Mouse (Mus musculus) Muller cell, postnatal 12 days (primary cell): ENCODE results near the gene Gk.
A peak's percentile ranks its signal among the peaks of the same experiment; 100 is the strongest.

Source experiments
- DNase-seq: peaks from one replicate; pipeline ENCODE4 v3.0.0-alpha.2; 2015; ENCODE audit errors: inconsistent ontology term

The Gk gene

GRCm38 (mm10) chrX:85776544-85777087 lies at the start of gene Gk:
Gk (minus strand) TSS chrX:85776819.
- peak; percentile 98 for DNase-seq

DNA sequence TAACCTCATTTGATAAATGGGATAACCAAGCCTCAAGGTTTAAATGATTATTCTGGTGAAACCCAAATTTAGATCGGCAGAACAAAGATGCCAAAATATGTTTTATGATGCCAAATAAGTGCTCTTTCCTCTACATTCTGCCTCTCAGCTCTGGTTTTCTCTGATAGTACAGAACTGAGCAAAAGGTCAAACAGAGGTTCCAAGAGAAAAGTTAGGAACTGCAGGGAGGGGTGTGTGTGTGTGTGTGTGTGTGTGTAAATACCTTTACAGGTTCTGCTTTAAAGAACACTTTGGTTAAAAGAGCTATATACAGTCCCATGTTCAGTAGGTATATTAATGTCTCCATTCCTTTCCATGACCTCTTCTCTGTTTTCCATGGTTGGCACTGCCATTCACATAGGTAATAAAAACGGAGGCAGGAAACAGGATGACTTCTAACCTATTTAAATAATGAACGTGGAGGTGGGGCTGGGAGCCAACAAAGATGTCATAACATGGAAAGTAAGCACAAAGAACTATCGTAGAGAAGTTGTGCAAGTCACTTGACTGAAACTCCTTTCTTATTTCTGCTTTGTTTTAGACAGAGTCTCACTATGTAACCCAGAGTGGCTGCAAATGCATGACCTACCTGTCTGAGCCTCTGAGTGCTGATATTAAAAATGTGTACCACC lies 28.2 kb upstream of the Gk start:
- no peak for DNase-seq

DNA sequence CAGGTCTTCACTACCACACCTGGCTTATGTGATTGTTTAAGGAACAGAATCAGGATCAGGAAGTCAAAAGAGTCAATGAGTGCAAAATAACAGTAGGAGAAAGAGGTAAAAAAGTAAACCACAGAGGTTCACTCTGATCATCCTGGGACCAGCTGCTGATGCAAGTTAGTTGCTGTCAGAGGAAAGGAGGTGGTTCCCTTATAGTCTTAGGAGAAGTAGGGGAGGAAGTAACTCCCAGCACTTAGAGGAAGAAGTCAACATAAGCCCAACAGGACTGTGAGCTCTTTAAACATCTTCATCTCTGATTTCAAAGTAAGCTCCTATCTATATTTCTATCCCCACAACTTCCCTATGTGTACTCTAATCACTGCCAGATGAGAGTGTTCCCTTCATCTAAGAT lies 26.4 kb upstream of the Gk start:
- no peak for DNase-seq

- DNase-seq: no peak
Observed at GRCm38 (mm10) chrX:85797449-85797848, 20.8 kb upstream of the Gk start.

DNA sequence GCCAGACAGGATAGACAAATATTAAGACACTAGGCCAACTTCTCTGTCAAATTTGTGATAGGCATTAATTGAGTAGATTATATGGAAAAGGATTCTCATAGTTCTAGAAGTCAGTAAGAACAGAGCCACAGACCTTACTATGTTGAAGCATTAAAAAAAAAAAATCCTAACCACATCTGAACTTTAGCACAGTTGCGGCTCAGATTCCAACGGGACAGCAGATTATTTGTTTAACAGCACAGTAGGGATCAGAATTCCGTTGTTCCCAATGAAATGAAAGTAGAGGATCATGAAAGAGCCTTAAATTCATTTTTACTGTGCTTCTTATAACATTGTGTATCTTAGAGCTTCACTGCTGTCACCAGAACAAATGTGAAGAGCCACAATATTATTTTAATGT lies 1.7 kb upstream of the Gk start:
- no peak for DNase-seq

GRCm38 (mm10) chrX:85777141-85777540 lies 522 bp upstream of the Gk start:
- DNase-seq: no peak

- no peak for DNase-seq
Observed at GRCm38 (mm10) chrX:85775879-85776543, 608 bp downstream of the Gk start.

- peak; percentile 9 for DNase-seq
Observed at GRCm38 (mm10) chrX:85771303-85771702, 5.3 kb downstream of the Gk start.

GRCm38 (mm10) chrX:85770747-85771146 lies 5.9 kb downstream of the Gk start:
- DNase-seq: no peak

DNA sequence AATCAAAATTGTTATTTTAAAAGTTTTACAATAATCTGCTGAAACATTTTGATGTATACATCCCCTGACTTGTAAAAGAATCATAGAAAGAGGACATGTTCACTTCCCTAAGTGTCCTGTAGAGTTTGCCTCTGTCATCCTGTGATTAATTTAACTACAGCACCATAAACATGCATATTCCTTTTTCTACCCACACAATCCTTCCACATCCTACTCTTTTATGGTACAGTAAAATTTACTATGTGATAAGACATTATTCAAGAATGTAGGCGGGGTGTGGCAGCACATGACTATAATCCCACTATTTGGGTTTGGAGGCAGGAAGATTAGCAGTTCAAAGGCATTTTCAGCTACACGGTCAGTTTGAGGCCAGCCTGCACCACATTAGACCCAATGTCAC lies 8.0 kb downstream of the Gk start:
- DNase-seq: no peak

DNA sequence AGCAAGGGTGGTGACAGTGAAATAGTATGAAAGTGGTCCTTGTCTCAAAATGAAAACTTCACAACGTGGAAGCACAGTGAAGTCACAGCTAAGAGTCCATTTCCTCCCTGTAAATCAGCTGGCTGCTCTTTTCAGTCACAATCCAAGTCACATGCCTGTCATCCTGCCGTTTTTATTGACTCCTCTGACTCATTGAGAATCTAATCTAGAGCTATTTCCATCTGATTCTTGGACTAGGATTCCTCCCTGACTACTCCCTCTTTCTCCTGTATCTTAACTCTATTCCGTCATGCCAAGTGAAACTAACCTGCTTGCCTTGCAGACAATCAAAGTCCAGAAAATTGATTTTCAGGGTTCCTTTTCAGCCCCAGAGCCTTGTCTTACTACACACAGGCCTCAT lies 20.6 kb downstream of the Gk start:
- no peak for DNase-seq

GRCm38 (mm10) chrX:85743837-85744236 lies 32.8 kb downstream of the Gk start:
- no peak for DNase-seq

- DNase-seq: no peak
Observed at GRCm38 (mm10) chrX:85733228-85733627, 43.4 kb downstream of the Gk start.

- DNase-seq: no peak
Observed at GRCm38 (mm10) chrX:85731133-85731938, 45.3 kb downstream of the Gk start.

DNA sequence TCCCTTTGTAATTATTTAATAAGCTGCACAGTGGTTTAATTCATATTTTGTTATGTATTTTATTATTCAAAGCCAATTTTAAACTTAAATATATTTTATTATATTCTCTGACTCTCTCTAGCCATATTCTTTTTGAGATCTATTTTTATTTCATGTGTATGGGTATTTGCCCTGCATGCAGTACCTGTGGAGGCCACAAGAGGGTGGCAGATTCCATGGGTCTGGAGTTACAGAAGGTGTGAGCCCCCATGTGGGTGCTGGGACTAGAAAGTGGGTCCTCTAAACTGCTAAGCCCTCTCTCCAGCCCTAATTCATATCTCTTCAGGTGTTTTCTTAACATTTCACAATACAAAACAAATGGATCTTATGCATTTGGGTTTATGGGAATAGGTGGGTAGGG lies 55.4 kb downstream of the Gk start:
- no peak for DNase-seq

GRCm38 (mm10) chrX:85710399-85710798 lies 66.2 kb downstream of the Gk start:
- no peak for DNase-seq

GRCm38 (mm10) chrX:85705715-85706114 lies 70.9 kb downstream of the Gk start:
- DNase-seq: no peak

DNA sequence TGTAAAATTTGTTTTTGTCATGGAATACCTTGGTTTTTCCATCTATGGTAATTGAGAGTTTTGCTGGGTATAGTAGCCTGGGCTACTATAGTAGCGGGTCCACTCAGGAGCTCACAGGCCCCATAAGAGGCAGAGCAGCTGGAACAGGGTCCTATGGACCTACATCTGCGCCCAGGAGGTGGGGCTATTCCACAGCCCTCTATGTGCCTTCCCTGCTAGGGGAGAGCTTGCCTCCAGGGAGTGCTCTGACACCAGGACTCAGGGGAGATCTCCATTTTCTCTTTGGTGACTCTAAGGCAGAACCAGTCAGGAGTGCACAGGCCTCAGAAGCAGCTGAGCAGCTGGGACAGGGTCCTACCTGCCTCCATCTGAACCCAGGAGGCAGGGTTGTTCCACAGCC lies 92.9 kb downstream of the Gk start:
- DNase-seq: no peak

DNA sequence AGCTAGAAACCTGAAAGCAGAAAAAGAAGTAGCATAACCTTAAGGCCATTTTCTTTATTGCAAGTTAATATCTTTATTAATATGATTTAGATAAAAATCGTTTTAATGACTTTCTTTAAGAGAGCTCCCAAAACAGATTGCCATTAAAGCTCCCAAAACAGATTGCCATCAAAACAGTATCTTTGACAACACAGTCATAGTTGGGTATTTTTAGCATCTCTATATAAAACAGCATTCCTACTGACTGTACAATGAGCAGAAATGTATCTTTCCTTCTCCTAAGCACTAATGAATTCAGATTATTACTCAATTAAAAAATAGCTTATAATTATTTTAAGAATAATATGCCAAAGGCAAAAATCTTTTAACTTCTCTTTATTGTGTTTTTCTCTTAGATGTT lies 94.5 kb downstream of the Gk start:
- DNase-seq: no peak

GRCm38 (mm10) chrX:85676808-85677207 lies 99.8 kb downstream of the Gk start:
- peak; percentile 7 for DNase-seq
